ENCODE assay signal across 8 mouse cellular contexts in genomic region chr10:81284719-81285118, GRCm38 (mm10). TPM values are rescaled to one million over a fixed set of nuclear protein-coding genes. Genes with fewer than 3 reads are reported as not detected.
DNase-seq lines count a peak whose midpoint lies in the region; ATAC-seq and TF ChIP-seq lines count a peak whose summit lies in the region.

No protein-coding gene starts in this region.

- ATAC-seq in heart, embryonic 16.5 days (replicated peaks; ENCODE audit: extremely low read depth, insufficient read depth, low FRiP score) = no peak
- ATAC-seq in hindbrain, postnatal 0 days = no peak
- ATAC-seq in limb, embryonic 15.5 days (ENCODE audit: insufficient number of reproducible peaks, low FRiP score, low TSS enrichment, low read depth) = no peak
- no peak for ATAC-seq in neural tube, embryonic 15.5 days (ENCODE audit: low FRiP score)

- intact Hi-C loops in heart, postnatal 25 days (cut with DNase I) = loop anchor here (2.0 kb wide), 1 partner anchor 166 kb away; no protein-coding TSS in a partner anchor

- WGBS in heart, embryonic 16.5 days = 10% methylated on average over 17 of the region's 17 CpGs
- WGBS in hindbrain, postnatal 0 days = 13% methylated on average over 17 of the region's 17 CpGs
- WGBS in limb, embryonic 15.5 days = 6% methylated on average over 17 of the region's 17 CpGs
- WGBS in neural tube, embryonic 15.5 days = 17% methylated on average over 17 of the region's 17 CpGs

- peaks cover 38% of the 10 kb centered on the region for H3K27me3 ChIP-seq in heart, embryonic 16.5 days (ENCODE audit: control insufficient read depth, insufficient read depth, low read length)
- peaks cover 6% of the 10 kb centered on the region; the same call in 1 of the 2 replicates for H3K27me3 ChIP-seq in hindbrain, postnatal 0 days (ENCODE audit: insufficient read depth, low read length)
- peaks cover 64% of the 10 kb centered on the region for H3K27me3 ChIP-seq in limb, embryonic 15.5 days
- peaks cover 44% of the 10 kb centered on the region for H3K27me3 ChIP-seq in neural tube, embryonic 15.5 days (replicated peaks)

- H3K36me3 ChIP-seq in heart, embryonic 16.5 days (ENCODE audit: control insufficient read depth, insufficient read depth) = no peaks in the 10 kb centered on the region
- H3K36me3 ChIP-seq in hindbrain, postnatal 0 days (ENCODE audit: insufficient read depth, low read length) = no peaks in the 10 kb centered on the region
- H3K36me3 ChIP-seq in limb, embryonic 15.5 days = no peaks in the 10 kb centered on the region
- no peaks in the 10 kb centered on the region for H3K36me3 ChIP-seq in neural tube, embryonic 15.5 days

- no peak for TF ChIP-seq CTCF in hindbrain, postnatal 0 days (IDR thresholded peaks at IDR 0.05; ENCODE audit: low read depth)

- H3K4me2 ChIP-seq in heart, embryonic 16.5 days (ENCODE audit: low read depth, low read length) = peak overlapping the region; percentile 92
- H3K4me2 ChIP-seq in hindbrain, postnatal 0 days (ENCODE audit: low read depth, low read length) = peak overlapping the region; percentile 71; the same call in 1 of the 2 replicates
- H3K4me2 ChIP-seq in limb, embryonic 15.5 days = peak overlapping the region; percentile 85; the same call in 1 of the 2 replicates
- peak overlapping the region; percentile 94; the same call in 1 of the 2 replicates for H3K4me2 ChIP-seq in neural tube, embryonic 15.5 days

- no peak for DNase-seq in heart, postnatal 25 days (ENCODE audit: low spot score)
- DNase-seq in hindbrain, postnatal 0 days (ENCODE audit: low spot score) = no peak
- no peak for DNase-seq in adrenal gland, postnatal 14 days
- no peak for DNase-seq in spleen, postnatal 10 days (ENCODE audit: low spot score in 2 of 2)
- no peak for DNase-seq in left cerebral cortex, adult 11 months (ENCODE audit: low spot score)

- H3K4me1 ChIP-seq in heart, embryonic 16.5 days (ENCODE audit: control insufficient read depth, insufficient read depth, low read length) = peaks cover 11% of the 10 kb centered on the region
- 0 out of 2 replicates have a peak, but pooled peaks cover 2% of the 10 kb centered on the region for H3K4me1 ChIP-seq in hindbrain, postnatal 0 days (ENCODE audit: insufficient read depth, low read length)
- H3K4me1 ChIP-seq in limb, embryonic 15.5 days = peaks cover 24% of the 10 kb centered on the region
- H3K4me1 ChIP-seq in neural tube, embryonic 15.5 days = peaks cover 16% of the 10 kb centered on the region

- H3K9me3 ChIP-seq in heart, embryonic 16.5 days (replicated peaks; ENCODE audit: control insufficient read depth, low read length) = no peaks in the 10 kb centered on the region
- H3K9me3 ChIP-seq in hindbrain, postnatal 0 days (ENCODE audit: low read length) = no peaks in the 10 kb centered on the region
- H3K9me3 ChIP-seq in limb, embryonic 15.5 days = no peaks in the 10 kb centered on the region
- no peaks in the 10 kb centered on the region for H3K9me3 ChIP-seq in neural tube, embryonic 15.5 days (replicated peaks)

- no peak overlapping the region for H3K9ac ChIP-seq in heart, embryonic 16.5 days (ENCODE audit: low read length)
- H3K9ac ChIP-seq in hindbrain, postnatal 0 days (replicated peaks; ENCODE audit: low read length) = no peak overlapping the region
- no peak overlapping the region for H3K9ac ChIP-seq in limb, embryonic 15.5 days
- no peak overlapping the region for H3K9ac ChIP-seq in neural tube, embryonic 15.5 days (replicated peaks)

- H3K27ac ChIP-seq in heart, embryonic 16.5 days (ENCODE audit: low read length) = no peak overlapping the region
- H3K27ac ChIP-seq in hindbrain, postnatal 0 days = no peak overlapping the region
- H3K27ac ChIP-seq in limb, embryonic 15.5 days = no peak overlapping the region
- no peak overlapping the region for H3K27ac ChIP-seq in neural tube, embryonic 15.5 days (replicated peaks)

- peak overlapping the region; percentile 62 for H3K4me3 ChIP-seq in heart, embryonic 16.5 days (ENCODE audit: low read length)
- peak overlapping the region; percentile 46; the same call in 1 of the 2 replicates for H3K4me3 ChIP-seq in hindbrain, postnatal 0 days (ENCODE audit: low read length)
- peak overlapping the region; percentile 44 for H3K4me3 ChIP-seq in limb, embryonic 15.5 days
- peak overlapping the region; percentile 51; the same call in 1 of the 2 replicates for H3K4me3 ChIP-seq in neural tube, embryonic 15.5 days (replicated peaks)

RNA-seq across cellular contexts. Expression of gene Tjp3, which starts 6.7 kb away (rescaled TPM):
- 4.7 and 5.3 TPM in 2 replicates for polyA plus RNA-seq in heart, embryonic 16.5 days (2015; fragmentation: Nextera tagmentation; extraction: Ambion mirVana)
- total RNA-seq in heart, postnatal 25 days (2021) = not detected
- total RNA-seq in hindbrain, postnatal 0 days (2014; rRNA removed) = 2.9 and 6.0 TPM in 2 replicates
- polyA plus RNA-seq in hindbrain, postnatal 0 days (2015; fragmentation: Nextera tagmentation; extraction: Ambion mirVana) = 3.9 and 5.2 TPM in 2 replicates
- 8.4 and 9.9 TPM in 2 replicates for polyA plus RNA-seq in limb, embryonic 15.5 days (2015; fragmentation: Nextera tagmentation; extraction: Ambion mirVana)
- 4.1 and 7.9 TPM in 2 replicates for polyA plus RNA-seq in neural tube, embryonic 15.5 days (2015; fragmentation: Nextera tagmentation; extraction: Ambion mirVana)
- total RNA-seq in adrenal gland, postnatal 14 days (2021) = 0.90 and 1.6 TPM in 2 replicates

RNA-seq across cellular contexts. Expression of gene Pip5k1c, which starts 8.0 kb away (rescaled TPM):
- 31.3 and 33.2 TPM in 2 replicates for polyA plus RNA-seq in heart, embryonic 16.5 days (2015; fragmentation: Nextera tagmentation; extraction: Ambion mirVana)
- total RNA-seq in heart, postnatal 25 days (2021) = 10 to 100 TPM; 30.0 to 33.7 TPM
- 223 and 242 TPM in 2 replicates for total RNA-seq in hindbrain, postnatal 0 days (2014; rRNA removed)
- 97.4 and 108 TPM in 2 replicates for polyA plus RNA-seq in hindbrain, postnatal 0 days (2015; fragmentation: Nextera tagmentation; extraction: Ambion mirVana)
- 44.8 and 48.1 TPM in 2 replicates for polyA plus RNA-seq in limb, embryonic 15.5 days (2015; fragmentation: Nextera tagmentation; extraction: Ambion mirVana)
- polyA plus RNA-seq in neural tube, embryonic 15.5 days (2015; fragmentation: Nextera tagmentation; extraction: Ambion mirVana) = 116 and 124 TPM in 2 replicates
- total RNA-seq in adrenal gland, postnatal 14 days (2021) = 38.7 and 46.9 TPM in 2 replicates

RNA-seq across cellular contexts. Expression of gene Apba3, which starts 18.0 kb away (rescaled TPM):
- 62.7 and 63.0 TPM in 2 replicates for polyA plus RNA-seq in heart, embryonic 16.5 days (2015; fragmentation: Nextera tagmentation; extraction: Ambion mirVana)
- 100 to 1,000 TPM in 1 of 2 experiments, 10 to 100 TPM in 1; 98.4 to 123 TPM for total RNA-seq in heart, postnatal 25 days (2021)
- total RNA-seq in hindbrain, postnatal 0 days (2014; rRNA removed) = 61.0 and 63.6 TPM in 2 replicates
- 24.0 and 27.6 TPM in 2 replicates for polyA plus RNA-seq in hindbrain, postnatal 0 days (2015; fragmentation: Nextera tagmentation; extraction: Ambion mirVana)
- polyA plus RNA-seq in limb, embryonic 15.5 days (2015; fragmentation: Nextera tagmentation; extraction: Ambion mirVana) = 77.1 and 87.5 TPM in 2 replicates
- 38.0 and 39.1 TPM in 2 replicates for polyA plus RNA-seq in neural tube, embryonic 15.5 days (2015; fragmentation: Nextera tagmentation; extraction: Ambion mirVana)
- 95.0 and 100 TPM in 2 replicates for total RNA-seq in adrenal gland, postnatal 14 days (2021)

RNA-seq across cellular contexts. Expression of gene Mrpl54, which starts 18.0 kb away (rescaled TPM):
- 230 TPM in 2 replicates for polyA plus RNA-seq in heart, embryonic 16.5 days (2015; fragmentation: Nextera tagmentation; extraction: Ambion mirVana)
- total RNA-seq in heart, postnatal 25 days (2021) = 10 to 100 TPM; 93.8 to 96.6 TPM
- total RNA-seq in hindbrain, postnatal 0 days (2014; rRNA removed) = 106 and 113 TPM in 2 replicates
- 159 and 170 TPM in 2 replicates for polyA plus RNA-seq in hindbrain, postnatal 0 days (2015; fragmentation: Nextera tagmentation; extraction: Ambion mirVana)
- 189 and 194 TPM in 2 replicates for polyA plus RNA-seq in limb, embryonic 15.5 days (2015; fragmentation: Nextera tagmentation; extraction: Ambion mirVana)
- polyA plus RNA-seq in neural tube, embryonic 15.5 days (2015; fragmentation: Nextera tagmentation; extraction: Ambion mirVana) = 155 and 160 TPM in 2 replicates
- 108 and 113 TPM in 2 replicates for total RNA-seq in adrenal gland, postnatal 14 days (2021)

RNA-seq across cellular contexts. Expression of gene Matk, which starts 32.0 kb away (rescaled TPM):
- polyA plus RNA-seq in heart, embryonic 16.5 days (2015; fragmentation: Nextera tagmentation; extraction: Ambion mirVana) = 2.6 and 2.7 TPM in 2 replicates
- under 1 TPM; 0.42 to 0.61 TPM for total RNA-seq in heart, postnatal 25 days (2021)
- 86.9 and 121 TPM in 2 replicates for total RNA-seq in hindbrain, postnatal 0 days (2014; rRNA removed)
- 82.3 and 82.7 TPM in 2 replicates for polyA plus RNA-seq in hindbrain, postnatal 0 days (2015; fragmentation: Nextera tagmentation; extraction: Ambion mirVana)
- 5.4 and 6.0 TPM in 2 replicates for polyA plus RNA-seq in limb, embryonic 15.5 days (2015; fragmentation: Nextera tagmentation; extraction: Ambion mirVana)
- 37.1 and 48.3 TPM in 2 replicates for polyA plus RNA-seq in neural tube, embryonic 15.5 days (2015; fragmentation: Nextera tagmentation; extraction: Ambion mirVana)
- total RNA-seq in adrenal gland, postnatal 14 days (2021) = 2.1 and 2.9 TPM in 2 replicates
